Mouse (Mus musculus) hindbrain, embryonic 14.5 days (tissue): ENCODE measurements around the gene Rnf213. TPM values are rescaled to one million over a fixed set of nuclear protein-coding genes. Genes with fewer than 3 reads are reported as not detected.

Experiments
- ATAC-seq: fragments of 200-750 bp; cut with Nextera tagmentation; 2 replicates; pipeline ENCODE4 v1.8.0; 2017; ENCODE audit warnings: moderate number of reproducible peaks, mild to moderate bottlenecking, moderate TSS enrichment, moderate library complexity; ENCODE audit not compliant: low FRiP score
- DNase-seq: peaks from one replicate; pipeline ENCODE4 v3.0.0-alpha.2; 2015; ENCODE audit warnings: low spot score
- H3K27ac ChIP-seq: fragments of 300-500 bp; sonication (generic); 2 replicates; pipeline ENCODE4 v1.5.1; 2014; ENCODE audit warnings: mild to moderate bottlenecking, moderate library complexity
- H3K27me3 ChIP-seq: fragments of 300-500 bp; sonication (generic); 2 replicates; pipeline ENCODE4 v1.6.1; 2014; ENCODE audit warnings: mild to moderate bottlenecking, low read length, mixed read lengths; ENCODE audit not compliant: control insufficient read depth, insufficient read depth
- H3K36me3 ChIP-seq: fragments of 300-500 bp; sonication (generic); replicated peaks from 2 replicates; pipeline ENCODE4 v1.6.1; 2014; ENCODE audit not compliant: control insufficient read depth, insufficient read depth
- H3K4me1 ChIP-seq: fragments of 300-500 bp; sonication (generic); replicated peaks from 2 replicates; pipeline ENCODE4 v1.6.1; 2014; ENCODE audit warnings: antibody characterized with exemption, low read length, mixed read lengths; ENCODE audit not compliant: control insufficient read depth, insufficient read depth
- H3K4me2 ChIP-seq: fragments of 300-500 bp; sonication (generic); replicated peaks from 2 replicates; pipeline ENCODE4 v1.6.1; 2014; ENCODE audit warnings: mild to moderate bottlenecking, moderate library complexity
- H3K4me3 ChIP-seq: fragments of 300-500 bp; sonication (generic); replicated peaks from 2 replicates; pipeline ENCODE4 v1.5.1; 2014; ENCODE audit warnings: mild to moderate bottlenecking, low read length
- H3K9ac ChIP-seq: fragments of 300-500 bp; sonication (generic); 2 replicates; pipeline ENCODE4 v1.6.1; 2014
- H3K9me3 ChIP-seq: fragments of 300-500 bp; sonication (generic); 2 replicates; pipeline ENCODE4 v1.6.1; 2016; ENCODE audit warnings: low read length; ENCODE audit not compliant: control insufficient read depth
- WGBS: fragments of 180-500 bp; shearing (Covaris S2); extraction: QIAGEN DNeasy Blood & Tissue Kit; methylation state at CpG from one replicate; pipeline ENCODE4 v1.1.7; 2014; 5-methylcytosine and 5-hydroxymethylcytosine counted together
- polyA plus RNA-seq: library from polyadenylated mRNA; unstranded; fragments of >200 nt; fragmentation: Nextera tagmentation; extraction: Ambion mirVana; gene quantifications from 2 replicates; pipeline ENCODE4 v1.2.1, GENCODE M21; 2014

The Rnf213 gene
- polyA plus RNA-seq, 1 experiment from 2014 or later, result 2.2 TPM

- ATAC-seq (peak; percentile 43; the same call in 1 of the 2 replicates), DNase-seq (peak; percentile 27)
- Histone ChIP-seq H3K4me1 (peaks cover 6% of the 10 kb centered on the region), H3K27ac (no peak overlapping the region), H3K4me2 (peak overlapping the region; percentile 74), H3K27me3 (no peaks in the 10 kb centered on the region), H3K9me3 (no peaks in the 10 kb centered on the region), H3K36me3 (no peaks in the 10 kb centered on the region), H3K4me3 (peak overlapping the region; percentile 28), H3K9ac (peak overlapping the region; percentile 52)
- under 1% methylated on average over 26 of the region's 35 CpGs for WGBS
Observed at GRCm38 (mm10) chr11:119428649-119429136, 35.8 kb downstream of the Rnf213 start.

GRCm38 (mm10) chr11:119431516-119431915, 38.6 kb downstream of the Rnf213 start:
- Histone ChIP-seq H3K4me2 (no peak overlapping the region), H3K4me3 (no peak overlapping the region), H3K4me1 (peaks cover 6% of the 10 kb centered on the region), H3K27me3 (no peaks in the 10 kb centered on the region), H3K36me3 (no peaks in the 10 kb centered on the region), H3K9ac (no peak overlapping the region), H3K27ac (no peak overlapping the region), H3K9me3 (no peaks in the 10 kb centered on the region)
- WGBS, result 84% methylated on average over 12 of the region's 12 CpGs
- ATAC-seq, result no peak
- DNase-seq, result no peak

GRCm38 (mm10) chr11:119432706-119433105, 39.8 kb downstream of the Rnf213 start:
- no peak overlapping the region for H3K4me2 ChIP-seq
- H3K9ac ChIP-seq, result no peak overlapping the region
- H3K9me3 ChIP-seq, result no peaks in the 10 kb centered on the region
- peaks cover 6% of the 10 kb centered on the region for H3K4me1 ChIP-seq
- ATAC-seq (no peak), DNase-seq (no peak)
- no peaks in the 10 kb centered on the region for H3K27me3 ChIP-seq
- H3K36me3 ChIP-seq, result no peaks in the 10 kb centered on the region
- no peak overlapping the region for H3K4me3 ChIP-seq
- 85% methylated on average over 7 of the region's 7 CpGs for WGBS
- no peak overlapping the region for H3K27ac ChIP-seq

DNA sequence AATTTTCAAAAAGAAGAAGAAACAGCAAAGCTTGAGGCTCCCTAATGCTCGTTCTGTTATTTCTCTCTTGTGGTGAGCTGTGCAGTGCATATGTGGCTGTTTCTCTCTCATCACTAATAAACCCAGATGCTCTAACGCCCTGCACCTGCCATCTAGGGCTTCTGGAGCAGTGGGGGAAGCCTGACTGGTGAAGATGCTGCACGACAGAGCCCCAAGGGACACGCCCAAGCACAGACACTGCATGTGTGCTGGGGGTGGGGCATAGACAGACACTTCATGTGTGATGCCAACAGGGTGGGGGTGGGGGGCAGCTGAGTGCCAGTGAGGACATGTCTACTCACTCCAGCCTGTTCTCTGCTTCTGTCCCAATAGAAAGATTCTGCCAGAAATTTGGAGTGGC, 41.4 kb downstream of the Rnf213 start:
- no peak overlapping the region for H3K4me3 ChIP-seq
- 65% methylated on average over 4 of the region's 4 CpGs for WGBS
- no peak overlapping the region for H3K9ac ChIP-seq
- no peak overlapping the region for H3K4me2 ChIP-seq
- H3K27me3 ChIP-seq, result no peaks in the 10 kb centered on the region
- no peak for ATAC-seq
- H3K4me1 ChIP-seq, result no peaks in the 10 kb centered on the region
- DNase-seq, result no peak
- no peak overlapping the region for H3K27ac ChIP-seq
- H3K9me3 ChIP-seq, result no peaks in the 10 kb centered on the region
- no peaks in the 10 kb centered on the region for H3K36me3 ChIP-seq

DNA sequence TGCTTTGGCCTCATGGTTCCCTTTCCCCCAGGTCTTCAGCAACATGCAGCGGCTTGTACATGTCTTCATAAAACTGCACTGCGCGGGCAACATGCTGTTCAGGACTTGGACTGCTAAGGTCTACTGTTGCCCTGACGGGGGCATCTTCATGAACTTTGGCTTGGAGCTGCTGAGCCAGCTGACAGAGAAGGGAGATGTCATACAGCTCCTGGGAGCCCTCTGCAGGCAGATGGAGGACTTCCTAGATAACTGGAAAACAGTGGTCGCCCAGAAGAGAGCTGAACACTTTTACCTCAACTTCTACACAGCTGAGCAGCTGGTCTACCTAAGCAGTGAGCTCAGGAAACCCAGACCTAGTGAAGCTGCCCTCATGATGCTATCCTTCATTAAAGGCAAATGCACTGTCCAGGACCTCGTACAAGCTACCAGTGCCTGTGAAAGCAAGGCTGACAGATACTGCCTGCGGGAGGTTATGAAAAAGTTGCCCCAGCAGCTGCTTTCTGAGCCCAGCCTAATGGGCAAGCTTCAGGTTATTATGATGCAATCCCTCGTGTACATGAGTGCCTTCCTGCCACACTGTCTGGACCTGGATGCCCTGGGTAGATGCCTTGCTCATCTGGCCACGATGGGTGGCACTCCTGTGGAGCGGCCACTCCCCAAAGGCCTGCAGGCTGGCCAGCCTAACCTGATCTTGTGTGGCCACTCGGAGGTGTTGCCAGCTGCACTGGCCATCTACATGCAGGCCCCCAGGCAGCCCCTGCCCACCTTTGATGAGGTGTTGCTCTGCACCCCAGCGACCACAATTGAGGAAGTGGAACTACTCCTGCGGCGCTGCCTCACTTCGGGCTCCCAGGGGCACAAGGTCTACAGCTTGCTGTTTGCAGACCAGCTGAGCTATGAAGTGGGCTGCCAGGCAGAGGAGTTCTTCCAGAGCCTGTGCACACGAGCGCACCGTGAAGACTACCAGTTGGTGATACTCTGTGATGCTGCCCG, 43.3 kb downstream of the Rnf213 start:
- Histone ChIP-seq H3K4me1 (no peaks in the 10 kb centered on the region), H3K9ac (no peak overlapping the region), H3K4me3 (no peak overlapping the region), H3K9me3 (no peaks in the 10 kb centered on the region), H3K27me3 (no peaks in the 10 kb centered on the region), H3K36me3 (no peaks in the 10 kb centered on the region), H3K4me2 (no peak overlapping the region), H3K27ac (no peak overlapping the region)
- ATAC-seq, result no peak
- 81% methylated on average over 19 of the region's 19 CpGs for WGBS
- DNase-seq, result peak; percentile 24

GRCm38 (mm10) chr11:119438776-119439175, 45.9 kb downstream of the Rnf213 start:
- Histone ChIP-seq H3K27ac (no peak overlapping the region), H3K4me3 (no peak overlapping the region), H3K4me1 (no peaks in the 10 kb centered on the region), H3K9me3 (no peaks in the 10 kb centered on the region), H3K36me3 (no peaks in the 10 kb centered on the region), H3K9ac (no peak overlapping the region), H3K27me3 (no peaks in the 10 kb centered on the region), H3K4me2 (no peak overlapping the region)
- ATAC-seq (no peak), DNase-seq (no peak)
- WGBS, result 88% methylated on average over 8 of the region's 8 CpGs

- Histone ChIP-seq H3K9me3 (no peaks in the 10 kb centered on the region), H3K27ac (no peak overlapping the region), H3K4me1 (no peaks in the 10 kb centered on the region), H3K27me3 (no peaks in the 10 kb centered on the region), H3K4me3 (no peak overlapping the region), H3K36me3 (no peaks in the 10 kb centered on the region), H3K9ac (no peak overlapping the region), H3K4me2 (no peak overlapping the region)
- 91% methylated on average over 8 of the region's 8 CpGs for WGBS
- ATAC-seq (no peak), DNase-seq (no peak)
Observed at GRCm38 (mm10) chr11:119442199-119442598, 49.3 kb downstream of the Rnf213 start.

GRCm38 (mm10) chr11:119443442-119443841, 50.5 kb downstream of the Rnf213 start:
- Histone ChIP-seq H3K27me3 (no peaks in the 10 kb centered on the region), H3K4me1 (no peaks in the 10 kb centered on the region), H3K9me3 (no peaks in the 10 kb centered on the region), H3K9ac (no peak overlapping the region), H3K4me2 (no peak overlapping the region), H3K27ac (no peak overlapping the region), H3K4me3 (no peak overlapping the region), H3K36me3 (no peaks in the 10 kb centered on the region)
- no peak for ATAC-seq
- 94% methylated on average over 9 of the region's 9 CpGs for WGBS
- no peak for DNase-seq

- Histone ChIP-seq H3K9me3 (no peaks in the 10 kb centered on the region), H3K27ac (no peak overlapping the region), H3K4me1 (no peaks in the 10 kb centered on the region), H3K36me3 (no peaks in the 10 kb centered on the region), H3K4me3 (no peak overlapping the region), H3K4me2 (no peak overlapping the region), H3K9ac (no peak overlapping the region), H3K27me3 (no peaks in the 10 kb centered on the region)
- no peak for DNase-seq
- 83% methylated on average over 4 of the region's 4 CpGs for WGBS
- ATAC-seq, result no peak
Observed at GRCm38 (mm10) chr11:119456097-119456496, 63.2 kb downstream of the Rnf213 start.
